Comparison of ENCODE assay signal across 15 mouse cellular contexts in the genomic region with DNA sequence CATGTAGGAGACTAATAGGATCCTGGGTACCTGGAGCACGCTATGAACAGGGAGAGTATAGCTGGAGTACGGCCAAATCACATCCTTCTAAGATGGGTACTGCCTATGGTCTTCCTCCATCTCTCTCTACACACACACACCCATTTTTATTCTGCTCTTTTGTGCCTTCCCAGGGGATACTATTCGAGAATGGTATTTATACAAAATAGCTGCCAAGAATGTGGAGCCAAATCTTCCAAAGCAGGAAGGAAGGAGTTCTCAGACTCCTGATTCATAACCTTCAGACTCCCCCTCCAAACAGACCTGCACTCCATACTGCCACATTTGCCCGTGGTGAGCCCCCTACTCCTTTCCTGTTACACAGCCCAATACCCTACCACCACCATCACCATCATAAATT. TPM values are rescaled to one million over a fixed set of nuclear protein-coding genes. Genes with fewer than 3 reads are reported as not detected.
DNase-seq lines count a peak whose midpoint lies in the region; ATAC-seq and TF ChIP-seq lines count a peak whose summit lies in the region.
"Had no signal": no experiment of that assay in that cellular context is flagged by ENCODE, and none has a peak within 500 bp of the region (broad histone marks: within the 10 kb centered on the region; RNA-seq: fewer than 3 reads in every experiment).

No protein-coding gene starts in this region.

- H3K4me2 ChIP-seq in forebrain, postnatal 0 days (ENCODE audit: low read depth) = no peak overlapping the region
- no peak overlapping the region for H3K4me2 ChIP-seq in liver, postnatal 0 days (ENCODE audit: low read depth, low read length)

- no peak overlapping the region for H3K9ac ChIP-seq in forebrain, postnatal 0 days
- H3K9ac ChIP-seq in liver, postnatal 0 days (replicated peaks) = no peak overlapping the region

- no peaks in the 10 kb centered on the region for H3K9me3 ChIP-seq in forebrain, postnatal 0 days (ENCODE audit: low read length)
- H3K9me3 ChIP-seq in liver, postnatal 0 days (ENCODE audit: low read length) = peaks cover 5% of the 10 kb centered on the region; the same call in 1 of the 2 replicates

- H3K4me1 ChIP-seq in forebrain, postnatal 0 days (ENCODE audit: insufficient read depth) = peaks cover 10% of the 10 kb centered on the region
- H3K4me1 ChIP-seq in liver, postnatal 0 days (ENCODE audit: insufficient read depth) = peaks cover 5% of the 10 kb centered on the region

- peak; percentile 13; the same call in 1 of the 2 replicates for ATAC-seq in frontal cortex, adult (ENCODE audit: low TSS enrichment)
- ATAC-seq in forebrain, postnatal 0 days = no peak
- no peak for ATAC-seq in liver, postnatal 0 days

- 50% methylated on average over 4 of the region's 4 CpGs for WGBS in forebrain, postnatal 0 days
- WGBS in liver, postnatal 0 days (ENCODE audit: insufficient replicate concordance) = 65% methylated on average over 4 of the region's 4 CpGs

- no peak for TF ChIP-seq CTCF in left cerebral cortex, adult 2 months (IDR thresholded peaks at IDR 0.05)
- no peak for TF ChIP-seq CTCF in forebrain, postnatal 0 days (IDR thresholded peaks at IDR 0.05; ENCODE audit: low read depth)
- no peak for TF ChIP-seq CTCF in liver, postnatal 0 days (IDR thresholded peaks at IDR 0.05; ENCODE audit: low read depth)

- H3K27ac ChIP-seq in left cerebral cortex, adult 2 months = peak overlapping the region; percentile 77
- H3K27ac ChIP-seq in forebrain, postnatal 0 days (ENCODE audit: low read depth, low read length) = peak overlapping the region; percentile 40; the same call in 1 of the 2 replicates
- H3K27ac ChIP-seq in liver, postnatal 0 days (ENCODE audit: low read depth) = no peak overlapping the region
- H3K27ac ChIP-seq: kidney, postnatal 0 days had no signal

- DNase-seq in frontal cortex, postnatal 36 days (ENCODE audit: low spot score in 2 of 2) = no peak
- DNase-seq in left cerebral cortex, adult 2 months (ENCODE audit: extremely low spot score in 1 of 2, low spot score in 2 of 2) = no peak
- no peak for DNase-seq in left cerebral cortex, adult 8-10 months (ENCODE audit: low spot score in 2 of 2)
- DNase-seq in NIH3T3 (ENCODE audit: low read depth) = peak; percentile 71
- DNase-seq in forebrain, postnatal 0 days = no peak
- no peak for DNase-seq in right cerebral cortex, adult 2 months (ENCODE audit: low spot score in 2 of 2)
- no peak for DNase-seq in liver, postnatal 0 days
- DNase-seq: embryo, embryonic 11 days had no signal

- no peak overlapping the region for H3K4me3 ChIP-seq in left cerebral cortex, adult 2 months
- no peak overlapping the region for H3K4me3 ChIP-seq in forebrain, postnatal 0 days (ENCODE audit: low read depth, low read length)
- no peak overlapping the region for H3K4me3 ChIP-seq in liver, postnatal 0 days (ENCODE audit: low read depth, low read length)

- H3K27me3 ChIP-seq in forebrain, postnatal 0 days (ENCODE audit: insufficient read depth, low read length) = no peaks in the 10 kb centered on the region
- H3K27me3 ChIP-seq in liver, postnatal 0 days (ENCODE audit: insufficient read depth, low read length) = no peaks in the 10 kb centered on the region

- intact Hi-C loops in left cerebral cortex, adult 2 months (cut with DNase I) = no loop called here

- H3K36me3 ChIP-seq in forebrain, postnatal 0 days (ENCODE audit: insufficient read depth) = 0 out of 2 replicates have a peak, but pooled peaks cover 7% of the 10 kb centered on the region
- H3K36me3 ChIP-seq in liver, postnatal 0 days (replicated peaks; ENCODE audit: insufficient read depth, low read length) = 0 out of 2 replicates have a peak, but pooled peaks cover 5% of the 10 kb centered on the region

- TF ChIP-seq EP300 in liver, postnatal 0 days (IDR thresholded peaks at IDR 0.05; ENCODE audit: low read depth) = no peak

RNA-seq across cellular contexts. Expression of a gene that starts 1.5 kb away (rescaled TPM):
- total RNA-seq in left cerebral cortex, adult 2 months (2021) = 100 to 1,000 TPM; 126 to 134 TPM
- 100 to 1,000 TPM; 109 to 128 (median 117) TPM for total RNA-seq in left cerebral cortex, adult 8-10 months (2022)
- total RNA-seq in forebrain, postnatal 0 days (2014; rRNA removed) = 54.0 and 66.5 TPM in 2 replicates
- 46.4 and 49.3 TPM in 2 replicates for polyA plus RNA-seq in forebrain, postnatal 0 days (2015; fragmentation: Nextera tagmentation; extraction: Ambion mirVana)
- 10.5 and 10.9 TPM in 2 replicates for polyA plus RNA-seq in liver, postnatal 0 days (2015; fragmentation: Nextera tagmentation; extraction: Ambion mirVana)

RNA-seq across cellular contexts. Expression of a gene that starts 9.7 kb away (rescaled TPM):
- 100 to 1,000 TPM; 730 to 768 TPM for total RNA-seq in left cerebral cortex, adult 2 months (2021)
- 100 to 1,000 TPM; 713 to 794 (median 760) TPM for total RNA-seq in left cerebral cortex, adult 8-10 months (2022)
- 1,003 and 1,159 TPM in 2 replicates for total RNA-seq in forebrain, postnatal 0 days (2014; rRNA removed)
- polyA plus RNA-seq in forebrain, postnatal 0 days (2015; fragmentation: Nextera tagmentation; extraction: Ambion mirVana) = 223 and 233 TPM in 2 replicates
- polyA plus RNA-seq in liver, postnatal 0 days (2015; fragmentation: Nextera tagmentation; extraction: Ambion mirVana) = 5.1 and 6.1 TPM in 2 replicates

RNA-seq across cellular contexts. Expression of a gene that starts 29.7 kb away (rescaled TPM):
- not detected for total RNA-seq in left cerebral cortex, adult 2 months (2021)
- total RNA-seq in left cerebral cortex, adult 8-10 months (2022) = not detected
- not detected in 2 replicates for total RNA-seq in forebrain, postnatal 0 days (2014; rRNA removed)
- polyA plus RNA-seq in forebrain, postnatal 0 days (2015; fragmentation: Nextera tagmentation; extraction: Ambion mirVana) = not detected in 2 replicates
- not detected in 2 replicates for polyA plus RNA-seq in liver, postnatal 0 days (2015; fragmentation: Nextera tagmentation; extraction: Ambion mirVana)
- total RNA-seq: heart, adult 8-10 months; layer of hippocampus, postnatal 14 days had no signal
- polyA plus RNA-seq: hindbrain, embryonic 11.5 days; liver, embryonic 16.5 days; neural tube, embryonic 14.5 days had no signal

RNA-seq across cellular contexts. Expression of a gene that starts 44.4 kb away (rescaled TPM):
- 100 to 1,000 TPM in 1 of 2 experiments, 10 to 100 TPM in 1; 91.9 to 153 TPM for total RNA-seq in left cerebral cortex, adult 2 months (2021)
- total RNA-seq in left cerebral cortex, adult 8-10 months (2022) = 100 to 1,000 TPM; 137 to 177 (median 145) TPM
- 4.5 and 6.7 TPM in 2 replicates for total RNA-seq in forebrain, postnatal 0 days (2014; rRNA removed)
- polyA plus RNA-seq in forebrain, postnatal 0 days (2015; fragmentation: Nextera tagmentation; extraction: Ambion mirVana) = 10.8 and 11.4 TPM in 2 replicates
- 2.0 and 4.2 TPM in 2 replicates for polyA plus RNA-seq in liver, postnatal 0 days (2015; fragmentation: Nextera tagmentation; extraction: Ambion mirVana)

RNA-seq across cellular contexts. Expression of a gene that starts 48.4 kb away (rescaled TPM):
- 100 to 1,000 TPM; 132 TPM for total RNA-seq in left cerebral cortex, adult 2 months (2021)
- 100 to 1,000 TPM; 129 to 137 (median 132) TPM for total RNA-seq in left cerebral cortex, adult 8-10 months (2022)
- total RNA-seq in forebrain, postnatal 0 days (2014; rRNA removed) = 83.8 and 113 TPM in 2 replicates
- 183 and 202 TPM in 2 replicates for polyA plus RNA-seq in forebrain, postnatal 0 days (2015; fragmentation: Nextera tagmentation; extraction: Ambion mirVana)
- polyA plus RNA-seq in liver, postnatal 0 days (2015; fragmentation: Nextera tagmentation; extraction: Ambion mirVana) = 67.5 and 71.0 TPM in 2 replicates
